Mouse (Mus musculus) embryo, embryonic 9.5 days (tissue): ENCODE results near the gene Cuedc1.

Experiments
- DNase-seq: peaks from one replicate; pipeline ENCODE4 v3.0.0-alpha.2; 2017; ENCODE audit errors: extremely low spot score

Gene Cuedc1

GRCm38 (mm10) chr11:88098021-88098729 lies at the start of gene Cuedc1:
Gene Cuedc1 (plus strand): TSS chr11:88098058.
- no peak for DNase-seq

GRCm38 (mm10) chr11:88048961-88049670 lies 48.7 kb upstream of the Cuedc1 start:
- DNase-seq = no peak

DNA sequence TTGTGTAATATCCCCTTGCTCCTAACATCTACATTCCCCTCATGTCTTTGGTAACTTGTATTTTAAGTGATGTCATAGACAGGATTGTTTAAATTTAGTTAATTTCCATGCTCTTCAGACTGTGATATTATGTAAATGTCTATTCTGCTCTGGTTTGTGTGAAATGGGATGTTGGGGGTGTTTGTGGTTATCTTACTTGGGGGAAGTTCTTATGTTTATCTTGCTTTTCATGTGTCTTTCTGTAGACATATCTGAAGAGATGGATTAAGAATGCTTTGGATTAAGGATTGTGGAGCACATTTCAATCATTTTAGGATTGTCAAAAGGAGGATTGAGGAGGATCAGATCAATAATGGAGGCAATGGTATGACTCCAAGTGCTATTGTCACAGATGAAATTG lies 48.1 kb upstream of the Cuedc1 start:
- no peak for DNase-seq

DNA sequence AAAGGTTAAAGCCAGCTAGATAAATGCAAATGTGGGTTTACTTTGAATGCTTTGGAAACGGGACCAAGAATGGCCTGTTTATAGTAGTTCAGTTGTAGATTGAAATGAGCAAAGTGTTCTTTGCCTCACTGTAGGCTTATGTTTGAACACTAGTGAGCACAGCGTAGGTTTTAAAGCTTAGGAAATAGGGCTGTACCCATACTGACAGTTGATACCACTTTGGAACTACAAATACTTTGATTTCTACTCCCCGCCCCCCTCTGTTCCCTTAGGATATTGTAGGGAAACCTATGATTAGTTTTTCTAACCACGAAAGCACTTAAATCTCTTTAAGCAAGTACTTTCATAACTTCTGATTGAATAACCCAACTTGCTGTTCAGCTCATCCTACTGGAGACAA lies 45.2 kb upstream of the Cuedc1 start:
- no peak for DNase-seq

DNA sequence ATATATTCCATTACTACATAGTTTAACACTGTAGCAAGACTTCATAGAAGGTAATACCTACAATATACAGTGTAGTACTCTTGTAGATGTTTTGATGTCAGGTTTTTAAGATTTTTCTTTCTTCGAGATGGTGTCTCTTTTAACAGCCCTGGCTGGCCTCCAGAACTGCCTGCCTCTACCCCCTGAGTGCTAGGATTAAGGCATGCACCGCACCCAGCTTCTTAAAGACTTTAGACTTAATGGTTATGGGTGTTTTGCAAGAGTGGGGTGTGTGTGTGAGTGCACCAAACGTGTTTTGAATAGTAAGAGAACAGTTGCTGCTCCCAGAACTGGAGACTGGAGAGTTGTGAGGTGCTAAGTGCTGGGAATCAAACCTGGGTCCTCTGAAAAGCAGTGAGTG lies 44.0 kb upstream of the Cuedc1 start:
- DNase-seq = no peak

- DNase-seq = peak; percentile 60
Observed at GRCm38 (mm10) chr11:88054589-88054988, 43.3 kb upstream of the Cuedc1 start.

DNA sequence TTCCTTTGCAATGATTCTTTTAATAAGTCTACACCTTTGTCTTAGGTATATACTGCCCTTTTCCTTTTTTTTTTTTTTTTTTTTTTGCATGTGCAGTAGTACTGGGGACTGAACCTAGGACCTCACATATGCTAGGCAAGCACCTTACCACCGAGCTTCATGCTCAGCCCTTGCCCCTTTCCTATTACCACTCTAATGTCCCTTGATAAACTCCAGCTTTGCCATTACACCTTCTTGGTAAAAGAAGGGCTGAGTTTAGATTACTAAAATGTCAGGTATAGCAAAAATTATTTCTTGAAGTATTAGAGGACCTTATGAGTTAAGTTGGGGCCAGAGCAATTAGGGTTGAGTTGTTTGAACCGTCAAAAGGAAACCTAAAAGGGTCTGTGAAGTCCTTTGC lies 42.1 kb upstream of the Cuedc1 start:
- no peak for DNase-seq

DNA sequence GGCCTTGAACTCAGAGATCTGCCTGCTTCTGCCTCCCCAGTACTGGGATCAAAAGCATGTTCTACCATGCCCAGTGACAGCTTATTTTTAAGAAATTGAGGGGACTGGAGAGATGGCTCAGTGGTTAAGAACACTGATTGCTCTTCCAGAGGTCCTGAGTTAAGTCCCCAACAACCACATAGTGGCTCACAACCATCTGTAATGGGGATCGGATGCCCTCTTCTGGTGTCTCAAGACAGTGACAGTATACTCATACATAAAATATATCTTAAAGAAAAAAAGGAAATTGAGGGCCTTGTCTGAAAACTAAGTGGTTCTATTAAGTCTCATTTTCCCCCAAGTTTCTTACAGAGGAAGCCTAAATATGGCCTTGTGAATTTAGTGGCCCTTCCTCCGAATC lies 40.1 kb upstream of the Cuedc1 start:
- DNase-seq = no peak

GRCm38 (mm10) chr11:88059141-88059540 lies 38.7 kb upstream of the Cuedc1 start:
- peak; percentile 51 for DNase-seq

DNA sequence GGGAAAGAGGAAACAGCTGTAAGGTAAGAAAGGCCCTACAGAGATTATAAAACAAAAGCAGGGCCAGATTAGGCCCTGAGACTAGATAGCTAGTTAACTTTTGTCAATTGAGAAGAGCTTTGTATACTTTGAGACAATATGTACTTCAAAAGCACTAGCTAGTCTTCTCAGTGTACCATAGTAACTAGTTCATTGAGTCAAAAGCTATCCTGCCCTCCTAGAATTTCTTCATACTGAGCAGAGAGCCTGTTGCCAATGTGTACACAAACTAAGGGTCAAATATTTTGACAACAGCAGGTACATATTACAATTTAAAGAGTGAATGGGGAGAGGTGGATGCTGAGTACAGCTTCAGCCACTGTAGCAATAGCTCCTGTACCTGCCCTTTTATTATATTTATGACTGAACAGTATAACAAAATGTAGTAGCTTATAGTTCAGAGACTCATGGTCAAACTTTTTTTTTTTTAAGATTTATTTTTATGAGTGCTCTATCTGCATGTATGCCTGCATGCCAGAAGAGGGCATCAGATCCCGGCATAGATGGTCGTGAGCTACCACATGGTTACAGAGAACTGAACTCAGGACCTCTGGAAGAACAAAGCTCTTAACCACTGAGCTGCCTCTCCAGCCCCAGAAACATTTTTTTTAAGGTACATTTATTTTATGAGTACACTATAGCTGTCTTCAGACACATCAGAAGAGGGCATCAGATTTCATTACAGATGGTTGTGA lies 35.8 kb upstream of the Cuedc1 start:
- no peak for DNase-seq

GRCm38 (mm10) chr11:88065732-88066131 lies 32.1 kb upstream of the Cuedc1 start:
- DNase-seq = no peak

DNA sequence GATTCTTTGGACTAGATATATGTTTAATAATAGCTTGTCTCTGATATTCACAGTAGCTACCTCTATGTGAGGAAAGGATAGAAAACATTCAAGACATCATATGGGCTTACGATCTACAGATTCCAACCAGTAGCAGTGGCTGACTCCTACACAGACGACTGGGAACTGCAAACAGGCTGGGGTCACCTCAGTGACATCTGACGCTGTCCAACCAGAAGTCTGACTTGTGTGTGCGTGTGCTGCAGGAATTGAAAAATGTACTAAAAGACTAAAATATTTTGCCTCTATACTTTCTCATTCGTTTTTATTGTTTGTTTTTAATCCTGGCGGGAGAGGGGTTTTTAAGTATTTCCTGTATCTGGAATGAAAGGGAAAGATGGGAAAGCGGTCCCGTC lies 30.7 kb upstream of the Cuedc1 start:
- no peak for DNase-seq

DNA sequence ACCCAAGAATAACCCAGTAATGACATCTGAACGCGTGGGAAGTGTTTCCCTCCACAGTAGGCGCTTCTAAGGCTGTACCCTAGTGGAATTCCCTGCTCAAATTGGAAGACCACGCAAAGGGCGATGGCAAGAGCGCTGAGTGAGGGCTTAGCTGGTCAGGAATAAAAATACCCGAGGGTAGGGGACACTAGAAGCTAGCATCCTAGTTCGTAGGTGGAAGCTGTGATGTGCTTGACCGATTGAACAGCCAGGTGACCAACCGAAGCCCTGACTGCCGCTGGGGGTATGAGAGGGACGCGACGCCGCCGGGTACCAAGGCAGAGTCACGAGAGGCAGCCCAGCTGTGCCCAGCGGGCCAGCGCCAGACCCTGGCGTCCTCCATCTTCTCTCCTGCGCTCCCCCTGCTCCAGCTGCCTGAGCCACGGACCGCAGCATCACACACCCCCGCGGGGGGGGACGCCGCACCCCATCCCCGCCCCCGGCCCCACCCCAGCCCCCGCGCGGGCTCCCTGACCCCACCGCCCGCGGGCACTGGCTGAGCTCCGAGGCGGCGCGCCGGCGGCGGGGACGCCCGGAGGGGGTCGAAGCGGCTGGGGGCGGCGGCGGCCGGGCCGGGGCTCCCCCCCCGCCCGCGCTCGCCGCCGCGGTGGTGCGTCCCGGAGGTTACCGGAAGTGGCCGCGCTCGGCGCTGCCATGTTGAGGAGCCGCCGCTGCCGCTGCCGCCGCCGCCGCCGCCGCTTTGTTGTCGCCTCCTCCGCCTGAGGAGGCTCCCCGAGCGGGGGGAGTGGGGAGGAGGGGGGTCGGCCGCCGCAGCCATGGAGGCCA lies 30.1 kb upstream of the Cuedc1 start, which contains the start of gene Vezf1:
Gene Vezf1 (plus strand): TSS at position 694 of the 825 bp plus-strand sequence.
- DNase-seq = peak; percentile 89

GRCm38 (mm10) chr11:88068411-88069245 lies 29.2 kb upstream of the Cuedc1 start:
- DNase-seq = peak; percentile 78

DNA sequence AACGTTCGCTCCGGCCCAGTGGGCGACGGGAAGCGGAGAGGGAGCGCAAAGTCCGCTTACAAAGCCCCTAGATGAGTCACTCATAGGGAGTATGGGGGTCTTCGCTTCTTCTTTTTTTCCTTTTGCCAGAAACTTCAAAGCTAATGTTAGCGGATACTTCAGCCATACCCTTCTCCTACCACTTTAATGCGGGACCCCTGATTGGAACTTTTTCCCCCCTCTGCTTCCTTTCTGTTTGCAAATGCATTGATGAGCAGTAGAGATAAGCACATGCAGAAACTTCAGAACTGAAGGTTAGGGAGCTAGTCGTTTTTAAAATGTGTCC lies 28.6 kb upstream of the Cuedc1 start:
- DNase-seq = no peak

DNA sequence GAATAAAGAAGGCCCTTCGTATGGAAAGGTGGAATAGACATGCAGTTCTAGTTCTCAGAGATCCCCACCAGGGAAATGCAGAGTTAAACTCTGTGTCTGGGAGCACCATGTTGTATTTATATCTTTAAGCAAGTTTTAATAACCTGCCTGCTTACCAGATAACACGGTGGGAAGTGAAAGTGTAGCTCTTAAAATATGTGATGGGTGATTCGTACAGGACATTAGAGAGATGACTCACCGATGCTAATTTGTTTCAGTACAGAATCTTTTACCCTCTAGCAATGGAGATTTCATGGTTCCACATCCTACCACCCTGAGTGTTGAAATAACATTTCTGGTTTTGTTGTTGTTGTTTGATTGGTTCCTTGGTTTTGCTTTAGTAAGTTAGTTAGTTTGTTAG lies 27.5 kb upstream of the Cuedc1 start:
- DNase-seq = no peak

- DNase-seq = no peak
Observed at GRCm38 (mm10) chr11:88071113-88071512, 26.7 kb upstream of the Cuedc1 start.

GRCm38 (mm10) chr11:88073343-88073875 lies 24.4 kb upstream of the Cuedc1 start:
- DNase-seq = no peak

GRCm38 (mm10) chr11:88075701-88076100 lies 22.2 kb upstream of the Cuedc1 start:
- no peak for DNase-seq

GRCm38 (mm10) chr11:88076394-88076793 lies 21.5 kb upstream of the Cuedc1 start:
- no peak for DNase-seq

- no peak for DNase-seq
Observed at GRCm38 (mm10) chr11:88083699-88084098, 14.2 kb upstream of the Cuedc1 start.
